Mouse (Mus musculus): ENCODE results near the gene Iapp. TPM values are rescaled to one million over a fixed set of nuclear protein-coding genes. Genes with fewer than 3 reads are reported as not detected.

Gene Iapp
- 2.9 TPM for polyA plus RNA-seq (2014; fragmentation: Illumina TruSeq; extraction: RNeasy Lipid Tissue Mini Kit (QIAGEN cat#74804); ENCODE audit: low read depth, low replicate concordance)

GRCm38 (mm10) chr6:142298098-142298497, at the start of gene Iapp:
Gene Iapp (plus strand): TSS chr6:142298423.

GRCm38 (mm10) chr6:142322881-142323280, 24.7 kb downstream of the Iapp start, which contains the start of gene Slco1a5:
Gene Slco1a5 (minus strand): TSS chr6:142322981.

GRCm38 (mm10) chr6:142345440-142346038, 47.3 kb downstream of the Iapp start, which contains the start of gene Pyroxd1:
Gene Pyroxd1 (plus strand): TSS chr6:142345654.

Other genes with a start within 250 kb of the Iapp start
- 0.17 TPM for gene Slco1a6, start 89.9 kb upstream of the Iapp start, polyA plus RNA-seq (2014; fragmentation: Illumina TruSeq; extraction: RNeasy Lipid Tissue Mini Kit (QIAGEN cat#74804); ENCODE audit: low read depth, low replicate concordance)
- 11.8 TPM for gene Slco1a5, start 24.6 kb downstream of the Iapp start, polyA plus RNA-seq (2014; fragmentation: Illumina TruSeq; extraction: RNeasy Lipid Tissue Mini Kit (QIAGEN cat#74804); ENCODE audit: low read depth, low replicate concordance)
- gene Pyroxd1, start 47.2 kb downstream of the Iapp start, polyA plus RNA-seq (2014; fragmentation: Illumina TruSeq; extraction: RNeasy Lipid Tissue Mini Kit (QIAGEN cat#74804); ENCODE audit: low read depth, low replicate concordance): 13.6 TPM
- 23.4 TPM for gene Recql, start 88.7 kb downstream of the Iapp start, polyA plus RNA-seq (2014; fragmentation: Illumina TruSeq; extraction: RNeasy Lipid Tissue Mini Kit (QIAGEN cat#74804); ENCODE audit: low read depth, low replicate concordance)
- gene Golt1b, start 88.8 kb downstream of the Iapp start, polyA plus RNA-seq (2014; fragmentation: Illumina TruSeq; extraction: RNeasy Lipid Tissue Mini Kit (QIAGEN cat#74804); ENCODE audit: low read depth, low replicate concordance): 31.7 TPM
- 3.7 TPM for gene Spx, start 115.0 kb downstream of the Iapp start, polyA plus RNA-seq (2014; fragmentation: Illumina TruSeq; extraction: RNeasy Lipid Tissue Mini Kit (QIAGEN cat#74804); ENCODE audit: low read depth, low replicate concordance)
- 1.9 TPM for gene Gys2, start 174.7 kb downstream of the Iapp start, polyA plus RNA-seq (2014; fragmentation: Illumina TruSeq; extraction: RNeasy Lipid Tissue Mini Kit (QIAGEN cat#74804); ENCODE audit: low read depth, low replicate concordance)
- 209 TPM for gene Ldhb, start 209.5 kb downstream of the Iapp start, polyA plus RNA-seq (2014; fragmentation: Illumina TruSeq; extraction: RNeasy Lipid Tissue Mini Kit (QIAGEN cat#74804); ENCODE audit: low read depth, low replicate concordance)

All from adipose tissue, adult 10 weeks (tissue).